23 mouse cellular contexts compared by ENCODE assay signal in genomic region chr10:71170771-71171170, GRCm38 (mm10). TPM values are rescaled to one million over a fixed set of nuclear protein-coding genes. Genes with fewer than 3 reads are reported as not detected.
DNase-seq lines count a peak whose midpoint lies in the region; ATAC-seq and TF ChIP-seq lines count a peak whose summit lies in the region.
"Had no signal": no experiment of that assay in that cellular context is flagged by ENCODE, and none has a peak within 500 bp of the region (broad histone marks: within the 10 kb centered on the region; RNA-seq: fewer than 3 reads in every experiment).

No protein-coding gene starts in this region.

- no peak for TF ChIP-seq POLR2A in kidney, adult 2 months (IDR thresholded peaks at IDR 0.05; ENCODE audit: low read depth, low read length)

- peaks cover 7% of the 10 kb centered on the region; the same call in 1 of the 2 replicates for H3K9me3 ChIP-seq in kidney, embryonic 16.5 days (ENCODE audit: low read length)

- peak; percentile 55 for DNase-seq in heart, adult 11 months
- no peak for DNase-seq in heart, postnatal 10 days
- DNase-seq in kidney, adult 2 months: peak; percentile 71
- no peak for DNase-seq in kidney, adult 18-20 months
- peak; percentile 64 for DNase-seq in kidney, adult 9 months
- DNase-seq in kidney, postnatal 36 days: peak; percentile 21 to 35
- no peak for DNase-seq in kidney, postnatal 4 days
- DNase-seq: adrenal gland, adult 2 months; adrenal gland, adult 8-10 months; adrenal gland, postnatal 10 days; adrenal gland, postnatal 14 days; adrenal gland, postnatal 25 days; adrenal gland, postnatal 36 days; B cell, adult 2 months; cerebellum, adult 11 months; cerebellum, adult 11-12 months had no signal

- no peak for ATAC-seq in kidney, embryonic 16.5 days (ENCODE audit: low FRiP score, low TSS enrichment)
- ATAC-seq: activated CD4-positive, CD25-positive, alpha-beta regulatory T cell, adult 4 months; CD4-positive, CD25-positive, alpha-beta regulatory T cell, adult 4 months; Patski had no signal

- no peak overlapping the region for H3K4me3 ChIP-seq in kidney, adult 2 months (ENCODE audit: insufficient read depth, low read depth, low read length)
- no peak overlapping the region for H3K4me3 ChIP-seq in kidney, embryonic 16.5 days (ENCODE audit: low read length)

- H3K27ac ChIP-seq in kidney, adult 2 months (ENCODE audit: insufficient read depth, low read depth, low read length): peak overlapping the region; percentile 16; the same call in 1 of the 2 replicates
- H3K27ac ChIP-seq in kidney, embryonic 16.5 days (ENCODE audit: low read length): no peak overlapping the region

- H3K4me1 ChIP-seq in kidney, adult 2 months (ENCODE audit: control insufficient read depth, insufficient read depth, low read length): no peaks in the 10 kb centered on the region
- H3K4me1 ChIP-seq in kidney, embryonic 16.5 days (ENCODE audit: insufficient read depth, low read length): no peaks in the 10 kb centered on the region

- intact Hi-C loops in heart, postnatal 10 days (cut with DNase I): no loop called here

- H3K36me3 ChIP-seq in kidney, adult 2 months (ENCODE audit: control insufficient read depth, insufficient read depth, low read length): no peaks in the 10 kb centered on the region
- no peaks in the 10 kb centered on the region for H3K36me3 ChIP-seq in kidney, embryonic 16.5 days (ENCODE audit: insufficient read depth, low read length)
- H3K36me3 ChIP-seq: G1E had no signal

- H3K27me3 ChIP-seq in kidney, adult 2 months (replicated peaks; ENCODE audit: control insufficient read depth, insufficient read depth, low read length): no peaks in the 10 kb centered on the region
- H3K27me3 ChIP-seq in kidney, embryonic 16.5 days (ENCODE audit: insufficient read depth, low read length): no peaks in the 10 kb centered on the region
- H3K27me3 ChIP-seq: CH12.LX, Patski had no signal

- H3K9ac ChIP-seq in kidney, embryonic 16.5 days (replicated peaks; ENCODE audit: low read length): no peak overlapping the region

- WGBS in kidney, adult 2 months: 62% methylated on average over 5 of the region's 5 CpGs
- 78% methylated on average over 5 of the region's 5 CpGs for WGBS in kidney, embryonic 16.5 days

- no peak for TF ChIP-seq CTCF in kidney, adult 2 months (conservative IDR thresholded peaks at IDR 0.05; ENCODE audit: insufficient read depth, insufficient read length, low read depth, low read length)

- no peak overlapping the region for H3K4me2 ChIP-seq in kidney, embryonic 16.5 days (replicated peaks; ENCODE audit: low read depth, low read length)

RNA-seq across cellular contexts. Expression of gene Bicc1, which starts 11.3 kb away (rescaled TPM):
- 10 to 100 TPM; 33.6 to 36.8 TPM for total RNA-seq in heart, postnatal 10 days (2021)
- 69.0 and 78.8 TPM in 2 replicates for polyA plus RNA-seq in kidney, adult 2 months (2012; rRNA removed)
- polyA plus RNA-seq in kidney, embryonic 16.5 days (2015; fragmentation: Nextera tagmentation; extraction: Ambion mirVana): 44.7 and 48.0 TPM in 2 replicates
- total RNA-seq: CH12.LX, MEL had no signal
- polyA plus RNA-seq: G1E had no signal

Comparison
In these comparisons a context has a peak if more than half of its experiments do, and no peak if none do; other contexts are left out.
1. DNase-seq: peak in heart, adult 11 months (single experiment), kidney, adult 2 months (single experiment), kidney, adult 9 months (single experiment) and kidney, postnatal 36 days (2 of 2); none in heart, postnatal 10 days (0 of 2), kidney, adult 18-20 months (single experiment) and kidney, postnatal 4 days (0 of 2).